In the genomic region with DNA sequence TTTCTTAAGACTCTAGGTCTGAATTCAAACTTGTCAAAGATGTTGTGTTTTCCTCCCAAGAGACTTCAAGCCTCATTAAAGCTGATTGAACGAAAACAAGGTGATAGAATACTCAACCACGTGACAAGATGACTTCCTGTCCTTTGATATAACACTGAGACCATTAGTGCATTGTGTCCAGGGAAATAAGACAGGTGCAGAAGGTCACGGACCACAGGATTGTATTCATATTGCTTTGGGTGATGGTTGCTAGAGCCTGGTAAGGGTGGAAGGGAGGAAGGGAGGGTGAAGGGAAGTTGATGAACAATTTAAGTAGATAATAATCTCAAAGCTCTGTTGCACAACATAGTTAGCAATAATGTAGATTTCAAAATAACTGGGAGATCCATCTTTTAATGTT, we compare ENCODE assay signal across 18 mouse cellular contexts.
"Had no signal": no experiment of that assay in that cellular context is flagged by ENCODE, and none has a peak within 500 bp of the region (broad histone marks: within the 10 kb centered on the region; RNA-seq: fewer than 3 reads in every experiment).

No protein-coding gene starts in this region.

- H3K4me3 ChIP-seq: left cerebral cortex, adult 2 months; liver, embryonic 13.5 days; midbrain, embryonic 12.5 days; midbrain, embryonic 15.5 days; neural tube, embryonic 12.5 days; neural tube, embryonic 15.5 days; stomach, embryonic 15.5 days had no signal

- DNase-seq: kidney, adult 8-10 months; kidney, postnatal 25 days; layer of hippocampus, postnatal 36 days; liver, embryonic 13.5 days; lung, adult 2 months; lung, postnatal 14 days; lung, postnatal 4 days; right cerebral cortex, postnatal 25 days; spleen, adult 18-20 months; thymus, adult 18-20 months; thymus, postnatal 36 days had no signal

- H3K4me1 ChIP-seq: liver, embryonic 13.5 days; midbrain, embryonic 12.5 days; midbrain, embryonic 15.5 days; neural tube, embryonic 12.5 days; neural tube, embryonic 15.5 days; stomach, embryonic 15.5 days had no signal

- H3K27ac ChIP-seq: left cerebral cortex, adult 2 months; liver, embryonic 13.5 days; midbrain, embryonic 12.5 days; midbrain, embryonic 15.5 days; neural tube, embryonic 12.5 days; neural tube, embryonic 15.5 days; stomach, embryonic 15.5 days had no signal

- H3K9ac ChIP-seq: liver, embryonic 13.5 days; midbrain, embryonic 12.5 days; midbrain, embryonic 15.5 days; neural tube, embryonic 12.5 days; neural tube, embryonic 15.5 days; stomach, embryonic 15.5 days had no signal

- H3K27me3 ChIP-seq: liver, embryonic 13.5 days; midbrain, embryonic 12.5 days; midbrain, embryonic 15.5 days; neural tube, embryonic 12.5 days; neural tube, embryonic 15.5 days; stomach, embryonic 15.5 days had no signal

- H3K36me3 ChIP-seq: liver, embryonic 13.5 days; midbrain, embryonic 12.5 days; midbrain, embryonic 15.5 days; neural tube, embryonic 12.5 days; neural tube, embryonic 15.5 days; stomach, embryonic 15.5 days had no signal

- ATAC-seq: intestine, embryonic 16.5 days; midbrain, embryonic 15.5 days had no signal

- H3K4me2 ChIP-seq: liver, embryonic 13.5 days; midbrain, embryonic 12.5 days; midbrain, embryonic 15.5 days; neural tube, embryonic 12.5 days; neural tube, embryonic 15.5 days; stomach, embryonic 15.5 days had no signal

- H3K9me3 ChIP-seq: liver, embryonic 13.5 days; midbrain, embryonic 12.5 days; midbrain, embryonic 15.5 days; neural tube, embryonic 12.5 days; neural tube, embryonic 15.5 days; stomach, embryonic 15.5 days had no signal
